Mouse (Mus musculus) embryo, embryonic 9.5 days (tissue): Measurements from ENCODE around the gene Zfp287.
"Not testable (repeated sequence)": the region's sequence is repeated elsewhere in the genome, so short reads cannot be mapped to it uniquely, and the experiment has no call there.

Source experiments
- DNase-seq: peaks from one replicate; pipeline ENCODE4 v3.0.0-alpha.2; 2017; ENCODE audit errors: extremely low spot score

Gene Zfp287

GRCm38 (mm10) chr11:62731311-62732021 is at the start of gene Zfp287:
Gene Zfp287, minus strand, starts transcription at chr11:62731905.
- DNase-seq, result peak; percentile 91

DNA sequence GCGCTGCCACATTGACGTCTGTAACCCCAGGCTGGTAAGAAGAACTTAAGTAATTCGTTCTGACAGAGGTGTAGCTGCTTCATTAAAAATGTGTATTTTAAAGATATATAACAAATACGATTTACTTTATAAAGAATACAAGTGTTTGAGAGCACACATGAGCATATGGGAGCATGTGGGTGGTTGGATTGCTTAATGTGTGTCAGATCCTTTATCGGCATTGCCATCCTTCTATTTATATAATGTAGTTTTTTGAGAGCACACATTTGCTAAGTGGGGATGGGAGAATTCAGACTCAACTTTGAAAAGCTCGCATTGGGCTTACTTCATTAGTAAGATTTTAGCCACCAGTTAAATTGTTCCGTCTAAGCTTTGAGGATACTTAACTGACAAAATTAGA is 44.8 kb upstream of the Zfp287 start:
- no peak for DNase-seq

GRCm38 (mm10) chr11:62760755-62761457 is 29.2 kb upstream of the Zfp287 start:
- no peak for DNase-seq

DNA sequence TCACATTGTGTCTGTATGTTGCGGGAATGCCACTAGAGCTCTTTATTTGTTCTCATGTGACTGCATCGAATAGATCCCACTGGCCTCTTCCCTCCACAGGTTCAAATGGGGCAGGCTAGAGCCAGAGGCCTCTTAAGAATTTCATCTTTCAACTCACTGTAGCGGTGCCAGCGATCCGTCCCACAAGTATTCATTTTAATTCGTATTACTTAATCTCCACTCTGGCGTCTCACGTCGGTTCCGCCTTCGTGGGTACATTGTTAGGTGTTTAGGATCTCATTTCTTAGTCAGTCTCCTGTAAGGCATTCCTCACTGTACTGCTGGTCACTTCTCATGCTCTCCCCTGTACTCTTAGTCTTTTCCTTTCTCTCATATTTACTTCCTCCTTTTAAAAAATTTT is 26.8 kb upstream of the Zfp287 start:
- DNase-seq, result no peak

DNA sequence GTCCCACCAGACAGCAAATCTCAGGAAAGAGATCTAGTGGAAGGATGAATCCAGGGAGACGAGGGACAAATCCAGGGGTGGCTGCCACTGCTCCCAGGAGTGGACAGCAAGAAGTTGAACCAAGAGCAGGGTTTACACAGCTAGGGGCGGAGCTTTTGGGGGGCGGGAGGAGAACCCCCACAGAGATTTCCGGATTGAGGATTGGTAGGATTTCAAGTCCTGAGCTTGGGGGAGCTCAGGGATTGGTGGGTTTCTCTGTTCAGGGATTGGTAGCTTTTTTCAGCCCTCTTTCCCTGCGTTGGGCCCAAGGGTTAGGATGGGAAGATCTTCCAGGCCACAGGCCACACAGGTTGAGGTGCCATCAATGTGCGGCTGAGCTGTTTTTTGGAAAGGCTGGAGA is 26.2 kb upstream of the Zfp287 start:
- no peak for DNase-seq

DNA sequence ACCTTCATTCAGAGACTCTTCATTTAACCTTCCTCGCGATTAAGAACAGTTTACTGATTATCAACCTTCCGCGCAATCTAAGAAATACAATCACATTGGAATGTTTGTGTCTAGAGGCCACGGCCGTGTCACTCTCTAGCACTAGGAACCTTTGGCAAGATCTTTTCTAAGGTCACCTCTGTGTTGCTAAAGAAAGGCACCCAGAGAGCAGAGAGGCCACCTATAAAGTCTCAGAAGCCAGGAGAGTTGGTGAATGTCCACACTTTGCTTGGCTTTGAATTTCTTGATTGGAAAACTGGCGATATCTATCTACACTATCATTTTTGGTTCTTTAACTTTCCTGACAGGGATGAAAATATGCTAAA is 25.4 kb upstream of the Zfp287 start:
- no peak for DNase-seq

- peak; percentile 94 for DNase-seq
These were observed 24.9 kb upstream of the Zfp287 start for GRCm38 (mm10) chr11:62756456-62757142.

DNA sequence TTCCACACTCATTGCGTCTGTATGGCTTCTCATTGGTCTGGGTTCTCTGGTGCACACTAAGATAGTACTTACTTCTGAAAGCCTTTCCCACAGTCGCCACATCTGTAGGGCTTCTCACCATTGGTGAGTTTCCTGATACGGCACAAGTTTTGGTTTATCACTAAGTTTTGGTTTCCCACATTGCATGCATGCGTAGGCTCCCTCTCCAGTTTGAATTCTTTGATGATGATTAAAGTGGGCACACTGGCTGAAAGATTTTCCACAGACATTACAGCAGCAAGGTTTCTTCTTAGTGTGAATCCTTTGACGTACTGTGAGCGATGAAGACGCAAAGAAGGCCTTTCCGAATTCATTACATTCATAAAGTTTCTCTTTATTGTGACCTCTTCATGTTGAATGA is 21.1 kb upstream of the Zfp287 start, which contains the start of gene Gm10428:
Gm10428 (plus strand) TSS at position 321 of the 400 bp plus-strand sequence.
- no peak for DNase-seq

DNA sequence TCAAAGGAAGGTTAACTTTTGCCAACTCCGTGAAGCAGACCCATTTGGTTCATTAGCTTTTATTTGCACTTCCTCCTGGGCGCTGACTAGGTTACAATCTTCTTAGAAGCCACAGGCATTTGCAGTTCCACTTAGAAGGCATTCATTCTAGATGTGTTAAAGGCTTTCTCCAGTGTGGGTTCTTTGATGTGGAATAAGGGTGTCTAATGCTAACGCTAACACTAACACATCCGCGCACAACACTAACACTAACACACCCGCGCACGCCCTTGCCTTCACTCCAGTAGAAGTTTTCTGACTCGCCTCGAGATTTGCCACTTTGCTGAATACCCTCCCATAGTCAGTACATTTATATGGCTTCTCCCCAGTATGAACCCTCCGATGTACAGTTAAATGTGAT is 20.5 kb upstream of the Zfp287 start:
- DNase-seq, result no peak

- DNase-seq, result not testable (repeated sequence)
These were observed 17.7 kb upstream of the Zfp287 start for GRCm38 (mm10) chr11:62749445-62749844.

GRCm38 (mm10) chr11:62748062-62748461 is 16.4 kb upstream of the Zfp287 start:
- DNase-seq, result no peak

- DNase-seq, result no peak
These were observed 15.5 kb upstream of the Zfp287 start for GRCm38 (mm10) chr11:62747227-62747626.

GRCm38 (mm10) chr11:62746001-62746533 is 14.4 kb upstream of the Zfp287 start:
- peak; percentile 75 for DNase-seq

DNA sequence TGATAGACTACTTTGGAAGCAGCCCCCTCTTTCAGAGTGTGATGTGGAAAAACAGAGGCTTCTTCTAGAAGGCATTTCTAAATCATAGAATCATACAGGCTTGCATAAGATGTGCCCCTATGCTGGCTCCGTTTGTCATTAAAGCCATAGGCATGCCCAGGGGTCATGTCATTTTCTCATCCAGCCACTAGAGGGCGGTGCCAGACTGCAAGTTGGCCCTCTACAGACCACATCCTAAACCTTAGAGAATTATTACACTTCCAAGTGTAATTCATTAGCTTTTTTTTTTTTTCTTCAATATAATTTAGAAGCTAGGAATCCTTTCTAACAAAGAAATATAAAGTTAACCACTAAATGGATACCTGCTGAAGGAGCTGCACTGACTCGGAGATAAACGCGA is 12.4 kb upstream of the Zfp287 start:
- peak; percentile 66 for DNase-seq

DNA sequence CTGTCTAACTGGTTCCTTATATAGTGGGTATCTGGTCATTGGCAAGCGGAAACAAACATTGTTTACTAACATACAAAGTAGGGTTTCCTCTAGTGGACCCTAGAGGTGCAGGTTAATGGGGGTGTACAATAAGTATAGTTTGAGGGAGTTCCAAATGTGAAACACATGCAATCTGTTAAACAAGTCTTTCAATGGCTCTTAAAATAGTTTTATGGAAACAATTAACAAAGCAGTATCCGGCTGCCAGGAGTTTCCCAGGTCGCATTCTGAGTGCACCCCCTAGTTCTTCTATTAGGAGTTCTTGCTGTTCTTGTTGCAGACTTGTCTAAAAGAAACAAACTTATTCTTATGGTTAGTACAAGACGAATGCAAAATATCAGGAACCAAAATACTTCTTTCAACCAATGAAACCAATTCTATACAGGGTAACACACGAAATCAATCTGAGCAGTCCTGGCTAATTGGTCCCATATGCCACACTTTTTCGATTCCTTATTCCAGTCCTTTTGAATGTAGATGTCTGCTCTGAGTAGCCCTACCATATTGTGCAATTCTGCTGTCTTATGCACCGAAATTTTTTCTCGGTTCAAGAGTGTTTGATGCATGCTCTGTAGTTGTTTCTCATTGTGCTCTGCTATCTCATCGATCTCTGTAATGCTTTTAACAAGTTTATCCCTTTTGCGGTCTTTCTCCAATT is 10.7 kb upstream of the Zfp287 start:
- no peak for DNase-seq

- no peak for DNase-seq
These were observed 9.5 kb upstream of the Zfp287 start for GRCm38 (mm10) chr11:62741186-62741585.

GRCm38 (mm10) chr11:62732665-62733064 is 960 bp upstream of the Zfp287 start:
- no peak for DNase-seq

DNA sequence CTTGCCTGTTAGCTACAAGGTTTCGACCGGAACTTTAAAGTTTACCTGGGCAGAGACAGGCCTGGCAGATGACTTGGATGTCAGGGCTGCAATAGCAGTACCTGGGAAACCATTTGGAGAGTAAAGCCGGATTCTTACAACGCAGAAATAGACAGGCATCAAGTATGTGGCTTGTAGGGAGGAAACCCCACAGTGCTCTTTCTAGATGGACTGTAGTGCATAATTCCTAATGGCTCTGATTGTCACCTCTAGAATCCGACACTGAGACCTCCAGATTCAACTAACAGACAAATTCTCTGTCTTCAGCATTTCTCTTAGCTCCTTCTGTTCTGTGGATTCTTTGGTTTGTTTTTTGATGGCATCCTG is 300 bp upstream of the Zfp287 start:
- DNase-seq, result no peak

- no peak for DNase-seq
These were observed 3.4 kb downstream of the Zfp287 start for GRCm38 (mm10) chr11:62728276-62728675.

GRCm38 (mm10) chr11:62710657-62711056 is 21.0 kb downstream of the Zfp287 start:
- no peak for DNase-seq

- DNase-seq, result no peak
These were observed 23.5 kb downstream of the Zfp287 start for GRCm38 (mm10) chr11:62708252-62708651.

DNA sequence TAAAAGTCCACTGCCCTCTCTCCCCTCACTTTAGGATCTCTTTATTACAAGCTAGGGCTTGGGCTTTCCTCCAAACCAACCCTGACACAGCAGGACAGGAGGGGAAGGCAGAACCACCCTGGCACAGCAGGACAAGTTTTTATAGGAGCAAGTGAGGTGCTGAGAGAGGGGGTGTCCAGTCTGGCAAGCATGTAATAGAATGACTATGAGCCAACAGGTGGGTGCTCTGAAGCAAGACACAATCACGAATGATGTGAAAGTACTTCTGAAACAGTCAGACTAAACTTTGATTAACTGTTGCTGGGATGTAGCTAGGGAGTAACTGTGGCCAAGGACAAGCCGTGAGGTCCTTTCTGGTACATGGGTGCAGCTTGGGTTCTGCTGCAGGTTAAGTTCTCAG is 25.6 kb downstream of the Zfp287 start:
- no peak for DNase-seq
